Mouse (Mus musculus) heart, embryonic 15.5 days (tissue): ENCODE results near the gene Gcn1l1. TPM values are rescaled to one million over a fixed set of nuclear protein-coding genes. Genes with fewer than 3 reads are reported as not detected.

ENCODE experiments used
- ATAC-seq: fragments of 200-750 bp; cut with Nextera tagmentation; replicated peaks from 2 replicates; pipeline ENCODE4 v1.8.0; 2017; ENCODE audit warnings: low read depth, moderate TSS enrichment; ENCODE audit not compliant: insufficient number of reproducible peaks, insufficient read depth, low FRiP score
- H3K27ac ChIP-seq: fragments of 300-500 bp; sonication (generic); 2 replicates; pipeline ENCODE4 v1.5.1; 2015; ENCODE audit warnings: mild to moderate bottlenecking, inconsistent platforms
- H3K27me3 ChIP-seq: fragments of 300-500 bp; sonication (generic); 2 replicates; pipeline ENCODE4 v1.6.1; 2015; ENCODE audit warnings: inconsistent platforms
- H3K36me3 ChIP-seq: fragments of 300-500 bp; sonication (generic); 2 replicates; pipeline ENCODE4 v1.6.1; 2015; ENCODE audit warnings: mild to moderate bottlenecking, inconsistent platforms
- H3K4me1 ChIP-seq: fragments of 300-500 bp; sonication (generic); replicated peaks from 2 replicates; pipeline ENCODE4 v1.6.1; 2015; ENCODE audit warnings: inconsistent platforms
- H3K4me2 ChIP-seq: fragments of 300-500 bp; sonication (generic); 2 replicates; pipeline ENCODE4 v1.6.1; 2015; ENCODE audit warnings: inconsistent platforms, mild to moderate bottlenecking, moderate library complexity
- H3K4me3 ChIP-seq: fragments of 300-500 bp; sonication (generic); 2 replicates; pipeline ENCODE4 v1.5.1; 2015; ENCODE audit warnings: mild to moderate bottlenecking, inconsistent platforms
- H3K9ac ChIP-seq: fragments of 300-500 bp; sonication (generic); 2 replicates; pipeline ENCODE4 v1.6.1; 2015; ENCODE audit warnings: mild to moderate bottlenecking, inconsistent platforms
- H3K9me3 ChIP-seq: fragments of 300-500 bp; sonication (generic); replicated peaks from 2 replicates; pipeline ENCODE4 v1.6.1; 2016; ENCODE audit warnings: inconsistent platforms
- WGBS: fragments of 180-500 bp; shearing (Covaris S2); methylation state at CpG from one replicate; pipeline ENCODE4 v1.1.7; 2015; ENCODE audit warnings: mixed read lengths; 5-methylcytosine and 5-hydroxymethylcytosine counted together
- microRNA-seq: library from miRNA; unstranded; fragments of <30 nt; microRNA quantifications from one replicate; pipeline ENCODE4, GENCODE M21; 2016
- polyA plus RNA-seq: library from polyadenylated mRNA; unstranded; fragments of >200 nt; fragmentation: Nextera tagmentation; extraction: Ambion mirVana; gene quantifications from 2 replicates; pipeline ENCODE4 v1.2.1, GENCODE M21; 2015

The Gcn1l1 gene
- polyA plus RNA-seq, 1 experiment from 2014 or later: 20.9 TPM

DNA sequence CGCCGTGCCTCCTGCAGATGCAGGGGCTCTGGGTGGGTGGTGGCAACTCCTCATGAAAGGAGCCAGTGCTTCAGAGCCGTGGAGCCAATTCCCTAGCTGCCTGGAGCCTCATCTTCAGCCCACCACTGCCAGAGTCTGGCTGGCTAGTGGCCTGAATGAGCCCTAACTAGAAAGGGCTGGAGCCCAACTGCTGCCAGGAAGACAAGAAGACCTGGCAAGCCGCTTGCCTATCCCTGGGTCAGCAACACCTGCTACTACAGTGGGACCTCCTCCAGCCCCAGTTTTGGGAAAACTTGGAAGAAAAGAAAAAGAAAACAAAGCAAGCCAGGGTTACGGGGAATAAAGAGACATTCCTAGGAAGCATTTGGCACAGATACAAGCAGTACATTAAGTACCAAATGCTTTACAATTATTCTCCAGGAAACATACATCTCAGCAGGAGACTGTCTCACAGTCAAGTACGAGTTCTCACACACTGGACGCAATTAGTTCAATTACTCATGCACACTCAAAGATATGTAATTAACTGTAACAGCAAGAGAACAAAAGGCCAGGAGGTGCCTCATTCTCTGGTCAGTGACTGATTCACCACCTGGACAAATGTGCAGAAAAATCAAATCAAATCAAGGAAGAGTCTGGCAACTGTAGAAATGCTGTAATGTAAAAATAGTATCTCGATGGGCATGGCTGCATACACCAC lies 101.5 kb downstream of the Gcn1l1 start:
- 61% methylated on average over 8 of the region's 8 CpGs for WGBS
- H3K27me3 ChIP-seq: peaks cover 6% of the 10 kb centered on the region
- H3K4me3 ChIP-seq: no peak overlapping the region
- peaks cover 5% of the 10 kb centered on the region for H3K4me1 ChIP-seq
- ATAC-seq: no peak
- no peaks in the 10 kb centered on the region for H3K36me3 ChIP-seq
- no peak overlapping the region for H3K27ac ChIP-seq
- H3K9me3 ChIP-seq: no peaks in the 10 kb centered on the region
- H3K4me2 ChIP-seq: no peak overlapping the region
- no peak overlapping the region for H3K9ac ChIP-seq

DNA sequence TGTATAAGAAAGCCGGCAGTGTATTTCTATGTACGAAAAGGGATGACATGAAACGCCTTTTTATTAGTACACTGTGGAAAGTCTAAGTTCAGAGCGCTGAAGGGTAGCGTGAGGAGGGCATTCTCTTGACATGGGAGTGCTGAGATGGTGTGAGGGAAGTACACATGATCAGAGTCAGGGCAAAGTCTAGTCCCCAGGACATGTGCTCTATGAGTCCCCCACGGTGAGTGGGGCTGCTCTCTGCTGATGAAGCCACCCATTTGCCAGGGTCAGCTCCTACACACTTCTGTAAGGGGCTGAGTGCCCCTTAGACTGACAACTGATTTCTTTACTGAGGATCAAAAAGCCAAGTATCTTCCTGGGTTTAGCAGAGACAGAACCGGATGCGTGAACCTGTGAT lies 102.2 kb downstream of the Gcn1l1 start:
- 71% methylated on average over 8 of the region's 8 CpGs for WGBS
- no peak for ATAC-seq
- Histone ChIP-seq H3K27me3 (peaks cover 6% of the 10 kb centered on the region), H3K4me1 (peaks cover 5% of the 10 kb centered on the region), H3K27ac (no peak overlapping the region), H3K9me3 (no peaks in the 10 kb centered on the region), H3K36me3 (no peaks in the 10 kb centered on the region), H3K4me3 (no peak overlapping the region), H3K4me2 (no peak overlapping the region), H3K9ac (no peak overlapping the region)

DNA sequence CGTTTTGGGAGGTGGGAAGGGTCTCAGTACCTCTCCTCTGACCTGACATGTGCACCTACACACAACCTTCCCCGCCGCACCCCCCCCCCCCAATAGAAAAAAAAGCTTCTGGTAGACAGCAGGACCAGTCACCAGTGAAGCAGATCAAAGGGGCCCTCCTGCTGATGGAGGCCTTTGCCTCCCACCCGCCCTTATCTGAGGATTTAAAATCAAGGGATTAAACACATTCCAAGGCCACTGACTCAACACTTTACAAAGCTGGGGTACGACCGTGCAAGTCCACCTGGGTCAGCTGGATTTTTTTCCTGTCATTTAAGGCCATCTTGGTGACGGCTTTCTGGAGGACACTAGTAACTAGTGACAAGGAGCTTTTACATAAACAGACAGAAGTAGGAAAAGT lies 102.8 kb downstream of the Gcn1l1 start:
- no peaks in the 10 kb centered on the region for H3K4me1 ChIP-seq
- 22% methylated on average over 7 of the region's 7 CpGs for WGBS
- no peaks in the 10 kb centered on the region for H3K36me3 ChIP-seq
- no peak overlapping the region for H3K9ac ChIP-seq
- no peak for ATAC-seq
- no peak overlapping the region for H3K4me3 ChIP-seq
- no peak overlapping the region for H3K27ac ChIP-seq
- no peak overlapping the region for H3K4me2 ChIP-seq
- no peaks in the 10 kb centered on the region for H3K9me3 ChIP-seq
- peaks cover 6% of the 10 kb centered on the region for H3K27me3 ChIP-seq

GRCm38 (mm10) chr5:115668986-115669385 lies 103.9 kb downstream of the Gcn1l1 start:
- no peaks in the 10 kb centered on the region for H3K36me3 ChIP-seq
- H3K27ac ChIP-seq: no peak overlapping the region
- WGBS: 82% methylated on average over 12 of the region's 12 CpGs
- no peak overlapping the region for H3K4me3 ChIP-seq
- H3K27me3 ChIP-seq: peaks cover 2% of the 10 kb centered on the region; the same call in 1 of the 2 replicates
- no peak overlapping the region for H3K4me2 ChIP-seq
- H3K9me3 ChIP-seq: no peaks in the 10 kb centered on the region
- no peaks in the 10 kb centered on the region for H3K4me1 ChIP-seq
- ATAC-seq: no peak
- no peak overlapping the region for H3K9ac ChIP-seq

DNA sequence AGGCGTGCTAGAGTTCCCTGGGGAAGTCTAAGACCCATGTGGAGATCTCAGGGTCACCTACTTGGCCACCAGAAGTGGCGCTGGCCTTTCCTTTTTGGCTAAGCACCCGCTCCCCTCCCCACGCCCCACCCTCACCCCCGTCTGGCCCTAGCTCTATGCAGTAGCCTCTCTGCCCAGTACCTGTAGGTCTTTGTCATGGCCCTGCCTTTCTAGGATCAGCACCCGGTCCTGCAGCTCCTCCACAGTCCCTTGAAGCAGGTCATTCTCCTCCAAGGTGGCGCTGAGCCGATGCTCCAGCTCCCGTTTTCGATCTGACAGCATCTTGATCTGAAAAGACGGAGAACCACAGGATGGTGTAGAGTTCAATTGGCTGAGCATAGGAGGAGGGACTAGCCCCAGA lies 104.9 kb downstream of the Gcn1l1 start:
- Histone ChIP-seq H3K27me3 (peaks cover 2% of the 10 kb centered on the region; the same call in 1 of the 2 replicates), H3K27ac (no peak overlapping the region), H3K4me2 (no peak overlapping the region), H3K9ac (no peak overlapping the region), H3K9me3 (no peaks in the 10 kb centered on the region), H3K36me3 (no peaks in the 10 kb centered on the region), H3K4me1 (no peaks in the 10 kb centered on the region), H3K4me3 (no peak overlapping the region)
- ATAC-seq: no peak
- WGBS: 85% methylated on average over 11 of the region's 11 CpGs

DNA sequence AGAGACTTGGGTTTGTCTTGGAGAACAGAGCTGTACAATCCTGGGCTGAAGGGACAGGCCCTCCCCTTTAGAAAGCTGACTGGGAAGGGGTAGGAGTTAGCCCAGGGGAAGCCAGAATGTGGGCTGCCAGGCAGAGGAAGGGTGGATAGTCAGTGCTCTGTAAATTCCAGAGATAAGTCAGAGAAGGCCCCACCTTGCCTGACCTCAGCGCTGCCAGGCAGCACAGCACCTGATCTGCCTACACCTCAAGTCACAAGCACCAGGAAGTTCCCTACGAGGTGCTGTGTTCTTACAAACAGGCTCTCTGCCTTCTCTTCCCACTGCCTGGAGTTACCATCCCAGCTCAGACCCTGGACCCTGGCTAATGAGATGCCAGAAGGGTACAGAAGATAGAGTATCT lies 105.4 kb downstream of the Gcn1l1 start:
- H3K9ac ChIP-seq: no peak overlapping the region
- peaks cover 2% of the 10 kb centered on the region; the same call in 1 of the 2 replicates for H3K27me3 ChIP-seq
- no peak overlapping the region for H3K4me3 ChIP-seq
- no peak overlapping the region for H3K4me2 ChIP-seq
- H3K27ac ChIP-seq: no peak overlapping the region
- no peak for ATAC-seq
- no peaks in the 10 kb centered on the region for H3K36me3 ChIP-seq
- H3K4me1 ChIP-seq: no peaks in the 10 kb centered on the region
- no peaks in the 10 kb centered on the region for H3K9me3 ChIP-seq
- 37% methylated on average over 2 of the region's 2 CpGs for WGBS

DNA sequence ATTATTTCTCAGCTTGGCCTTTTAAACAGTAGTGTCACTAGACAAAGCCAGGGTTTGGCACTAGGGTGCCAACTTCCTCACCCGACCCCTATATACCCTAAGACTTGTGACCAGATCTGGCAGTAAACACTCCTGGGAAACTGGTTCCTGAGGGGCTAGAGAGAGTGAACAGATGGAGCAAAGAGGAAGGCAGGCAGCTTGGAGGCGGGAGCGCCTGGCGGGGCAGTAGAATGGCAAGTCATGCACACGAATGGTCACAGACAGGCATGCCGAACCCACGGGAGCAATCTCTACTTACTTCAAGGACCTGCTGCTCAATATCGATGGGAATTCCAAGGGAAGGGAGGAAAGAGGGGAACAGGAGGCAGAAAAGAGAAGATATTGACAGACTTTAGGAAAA lies 106.8 kb downstream of the Gcn1l1 start:
- Histone ChIP-seq H3K4me3 (no peak overlapping the region), H3K4me1 (no peaks in the 10 kb centered on the region), H3K27me3 (peaks cover 2% of the 10 kb centered on the region; the same call in 1 of the 2 replicates), H3K9me3 (no peaks in the 10 kb centered on the region), H3K4me2 (no peak overlapping the region), H3K36me3 (no peaks in the 10 kb centered on the region), H3K9ac (no peak overlapping the region), H3K27ac (no peak overlapping the region)
- 71% methylated on average over 8 of the region's 8 CpGs for WGBS
- no peak for ATAC-seq

Small RNA genes within 50 kb of the gene (microRNA-seq; reads per million reads assigned to microRNA genes)
- not detected for gene Mir7029
- not detected for gene Mir7030

Other genes starting within 250 kb of the Gcn1l1 start
- 99.0 and 118 TPM in 2 replicates for gene Srsf9, start 238.1 kb upstream of the Gcn1l1 start, polyA plus RNA-seq
- 21.5 and 23.7 TPM in 2 replicates for gene Gatc, start 224.1 kb upstream of the Gcn1l1 start, polyA plus RNA-seq
- 35.2 and 39.2 TPM in 2 replicates for gene Triap1, start 224.0 kb upstream of the Gcn1l1 start, polyA plus RNA-seq
- 1,326 and 1,479 TPM in 2 replicates for gene Cox6a1, start 216.3 kb upstream of the Gcn1l1 start, polyA plus RNA-seq
- 2.0 and 3.5 TPM in 2 replicates for gene Msi1, start 135.7 kb upstream of the Gcn1l1 start, polyA plus RNA-seq
- 0.32 and 0.52 TPM in 2 replicates for gene Pla2g1b, start 99.0 kb upstream of the Gcn1l1 start, polyA plus RNA-seq
- gene Sirt4, start 80.5 kb upstream of the Gcn1l1 start, polyA plus RNA-seq: 20.9 TPM in 2 replicates
- 33.5 and 46.2 TPM in 2 replicates for gene Pxn, start 58.6 kb upstream of the Gcn1l1 start, polyA plus RNA-seq
- 925 and 1,001 TPM in 2 replicates for gene Rplp0, start 5.8 kb upstream of the Gcn1l1 start, polyA plus RNA-seq
- gene Rab35, start 66.7 kb downstream of the Gcn1l1 start, polyA plus RNA-seq: 13.7 and 15.0 TPM in 2 replicates
- gene Bicdl1, start 166.4 kb downstream of the Gcn1l1 start, polyA plus RNA-seq: 6.6 and 10.1 TPM in 2 replicates